Mouse (Mus musculus) intestine, postnatal 0 days (tissue): ENCODE measurements around the gene Ost4. TPM values are rescaled to one million over a fixed set of nuclear protein-coding genes. Genes with fewer than 3 reads are reported as not detected.
"Not testable (repeated sequence)": the region's sequence is repeated elsewhere in the genome, so short reads cannot be mapped to it uniquely, and the experiment has no call there.

Source experiments
- ATAC-seq: fragments of 200-750 bp; cut with Nextera tagmentation; 2 replicates; pipeline ENCODE4 v1.8.0; 2017; ENCODE audit warnings: mild to moderate bottlenecking, moderate TSS enrichment, moderate library complexity
- H3K27ac ChIP-seq: fragments of 300-500 bp; sonication (generic); 2 replicates; pipeline ENCODE4 v1.5.1; 2014; ENCODE audit warnings: mild to moderate bottlenecking, low read depth, low read length, moderate library complexity
- H3K27me3 ChIP-seq: fragments of 300-500 bp; sonication (generic); replicated peaks from 2 replicates; pipeline ENCODE4 v1.6.1; 2014; ENCODE audit warnings: low read length, mixed read lengths; ENCODE audit not compliant: control insufficient read depth, insufficient read depth
- H3K36me3 ChIP-seq: fragments of 300-500 bp; sonication (generic); 2 replicates; pipeline ENCODE4 v1.6.1; 2014; ENCODE audit warnings: mild to moderate bottlenecking, moderate library complexity; ENCODE audit not compliant: control insufficient read depth, insufficient read depth
- H3K4me1 ChIP-seq: fragments of 300-500 bp; sonication (generic); replicated peaks from 2 replicates; pipeline ENCODE4 v1.6.1; 2014; ENCODE audit warnings: antibody characterized with exemption, low read length, mixed read lengths; ENCODE audit not compliant: control insufficient read depth, insufficient read depth
- H3K4me2 ChIP-seq: fragments of 300-500 bp; sonication (generic); replicated peaks from 2 replicates; pipeline ENCODE4 v1.6.1; 2014; ENCODE audit warnings: low read depth, mild to moderate bottlenecking, moderate library complexity
- H3K4me3 ChIP-seq: fragments of 300-500 bp; sonication (generic); 2 replicates; pipeline ENCODE4 v1.5.1; 2014; ENCODE audit warnings: low read depth, low read length
- H3K9ac ChIP-seq: fragments of 300-500 bp; sonication (generic); 2 replicates; pipeline ENCODE4 v1.6.1; 2014; ENCODE audit warnings: mild to moderate bottlenecking, low read depth, low read length
- H3K9me3 ChIP-seq: fragments of 300-500 bp; sonication (generic); 2 replicates; pipeline ENCODE4 v1.6.1; 2016; ENCODE audit warnings: mixed run types; ENCODE audit not compliant: control insufficient read depth
- CTCF ChIP-seq: sonication (generic); IDR thresholded peaks from 2 replicates; pipeline ENCODE4 v1.5.1; 2016; ENCODE audit warnings: low read depth, mild to moderate bottlenecking, control low read depth, antibody characterized with exemption, moderate library complexity
- WGBS: fragments of 180-500 bp; shearing (Covaris S2); extraction: QIAGEN DNeasy Blood & Tissue Kit; methylation state at CpG from one replicate; pipeline ENCODE4 v1.1.7; 2014; 5-methylcytosine and 5-hydroxymethylcytosine counted together
- polyA plus RNA-seq: library from polyadenylated mRNA; unstranded; fragments of >200 nt; fragmentation: Nextera tagmentation; extraction: Ambion mirVana; gene quantifications from 2 replicates; pipeline ENCODE4 v1.2.1, GENCODE M21; 2015

Gene Ost4
- polyA plus RNA-seq, 1 experiment from 2014 or later = 495 TPM

- Histone ChIP-seq H3K4me3 (peak overlapping the region; percentile 62), H3K27me3 (no peaks in the 10 kb centered on the region), H3K27ac (peak overlapping the region; percentile 91), H3K4me2 (peak overlapping the region; percentile 91), H3K4me1 (no peaks in the 10 kb centered on the region), H3K9ac (0 out of 2 replicates have a peak overlapping the region, but pooled peaks have one; percentile 68), H3K9me3 (no peaks in the 10 kb centered on the region), H3K36me3 (peaks cover 7% of the 10 kb centered on the region; the same call in 1 of the 2 replicates)
- WGBS = 26% methylated on average over 5 of the region's 5 CpGs
- ATAC-seq = no peak
- no peak for TF ChIP-seq CTCF
These were observed 20.9 kb downstream of the Ost4 start for GRCm38 (mm10) chr5:30886731-30887130.

DNA sequence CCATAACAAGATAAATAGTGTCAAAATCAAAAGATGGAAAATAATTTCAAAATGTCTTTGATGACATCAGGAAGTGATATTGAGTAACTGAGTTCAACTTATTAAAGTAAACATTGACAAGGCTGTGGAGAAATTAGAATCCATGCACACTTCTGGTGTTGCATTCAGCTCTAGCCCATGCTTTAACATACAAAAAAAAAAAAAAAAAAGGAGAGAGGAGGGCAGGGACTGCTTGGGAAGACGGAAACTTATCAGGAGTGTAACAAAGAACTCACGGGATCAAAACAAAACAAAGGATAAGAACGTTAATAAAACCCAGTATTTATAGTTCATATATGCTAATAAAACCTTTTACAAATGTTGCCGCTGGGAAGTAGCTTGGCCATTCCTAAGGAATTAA, 21.4 kb downstream of the Ost4 start:
- Histone ChIP-seq H3K4me1 (no peaks in the 10 kb centered on the region), H3K27me3 (no peaks in the 10 kb centered on the region), H3K4me2 (peak overlapping the region; percentile 91; the same call in 1 of the 2 replicates), H3K27ac (no peak overlapping the region), H3K36me3 (peaks cover 4% of the 10 kb centered on the region; the same call in 1 of the 2 replicates), H3K9me3 (no peaks in the 10 kb centered on the region), H3K4me3 (no peak overlapping the region), H3K9ac (no peak overlapping the region)
- ATAC-seq = no peak
- 34% methylated on average over 4 of the region's 4 CpGs for WGBS
- TF ChIP-seq CTCF = no peak

DNA sequence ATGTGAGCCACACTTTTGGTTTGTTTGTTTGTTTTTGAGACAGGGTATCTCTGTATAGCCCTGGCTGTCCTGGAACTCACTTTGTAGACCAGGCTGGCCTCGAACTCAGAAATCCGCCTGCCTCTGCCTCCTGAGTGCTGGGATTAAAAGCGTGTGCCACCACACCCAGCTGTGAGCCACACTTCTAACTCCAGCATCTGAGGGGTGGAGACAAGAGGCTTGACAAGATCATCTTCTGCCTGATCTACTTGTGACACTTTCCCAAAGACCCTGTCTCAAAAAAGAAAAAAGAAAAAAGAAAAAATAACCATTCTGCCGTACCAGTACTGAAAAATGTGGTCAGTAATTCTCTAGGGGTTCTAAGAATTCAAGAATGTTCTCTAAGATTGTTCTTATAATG, 25.7 kb downstream of the Ost4 start:
- H3K27ac ChIP-seq, H3K27me3 ChIP-seq, H3K9me3 ChIP-seq, H3K4me1 ChIP-seq, H3K4me2 ChIP-seq, H3K4me3 ChIP-seq, H3K9ac ChIP-seq, ATAC-seq: not testable (repeated sequence)
- peaks cover 13% of the 10 kb centered on the region for H3K36me3 ChIP-seq
- 90% methylated on average over 4 of the region's 4 CpGs for WGBS

DNA sequence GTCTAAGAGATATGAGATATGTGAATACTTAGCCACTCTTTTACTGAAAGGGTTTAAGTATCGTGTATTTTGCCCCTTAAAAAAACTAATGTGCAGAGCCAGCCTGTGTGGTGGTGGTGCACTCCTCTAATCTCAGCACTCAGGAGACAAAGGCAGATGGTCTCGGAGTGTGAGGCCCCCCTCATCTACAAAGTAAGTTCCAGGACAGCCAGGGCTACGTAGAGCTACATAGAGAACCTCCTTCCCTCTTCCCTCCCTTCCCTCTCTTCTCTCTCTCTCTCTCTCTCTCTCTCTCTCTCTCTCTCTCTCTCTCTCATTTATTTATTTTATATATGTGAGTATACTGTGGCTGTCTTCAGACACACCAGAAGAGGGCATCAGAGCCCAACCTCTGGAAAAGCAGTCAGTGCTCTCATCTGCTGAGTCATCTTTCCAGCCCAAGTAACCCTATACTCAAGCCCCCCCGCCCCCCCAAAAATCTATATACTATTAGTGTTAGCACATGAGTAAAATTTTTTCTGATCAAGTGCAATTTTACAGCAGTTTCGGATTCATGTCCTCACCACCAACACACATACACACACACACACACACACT, 28.1 kb downstream of the Ost4 start:
- H3K36me3 ChIP-seq = peaks cover 37% of the 10 kb centered on the region
- no peak overlapping the region for H3K9ac ChIP-seq
- H3K27ac ChIP-seq = no peak overlapping the region
- no peaks in the 10 kb centered on the region for H3K9me3 ChIP-seq
- WGBS = 71% methylated on average over 5 of the region's 5 CpGs
- no peaks in the 10 kb centered on the region for H3K4me1 ChIP-seq
- no peak for ATAC-seq
- H3K27me3 ChIP-seq = no peaks in the 10 kb centered on the region
- no peak overlapping the region for H3K4me3 ChIP-seq
- no peak overlapping the region for H3K4me2 ChIP-seq
- peak; percentile 44 for TF ChIP-seq CTCF

DNA sequence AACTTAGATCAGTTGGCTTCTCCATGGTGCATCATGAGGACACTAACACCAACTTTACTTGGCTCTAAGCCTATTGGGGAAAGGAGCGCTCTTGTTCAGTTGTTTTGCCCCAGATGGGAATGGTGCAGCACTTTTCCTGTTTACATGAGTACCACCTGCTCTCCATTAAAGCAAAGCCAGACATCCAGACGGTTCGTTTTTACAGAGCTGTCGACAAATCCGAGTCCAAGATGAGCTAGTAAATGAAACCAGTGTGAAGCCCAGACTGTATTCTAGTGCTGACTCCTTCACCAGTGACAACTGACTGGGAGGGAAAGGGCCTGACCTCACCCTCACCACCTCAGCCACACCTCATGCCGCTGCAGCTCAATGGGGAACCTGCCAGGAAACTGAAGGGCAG, 29.0 kb downstream of the Ost4 start:
- no peak overlapping the region for H3K9ac ChIP-seq
- no peaks in the 10 kb centered on the region for H3K9me3 ChIP-seq
- H3K27me3 ChIP-seq = no peaks in the 10 kb centered on the region
- H3K4me1 ChIP-seq = no peaks in the 10 kb centered on the region
- no peak overlapping the region for H3K4me2 ChIP-seq
- WGBS = 45% methylated on average over 6 of the region's 6 CpGs
- no peak overlapping the region for H3K27ac ChIP-seq
- H3K36me3 ChIP-seq = peaks cover 45% of the 10 kb centered on the region
- no peak overlapping the region for H3K4me3 ChIP-seq
- TF ChIP-seq CTCF = no peak
- no peak for ATAC-seq

- Histone ChIP-seq H3K4me3 (no peak overlapping the region), H3K9ac (no peak overlapping the region), H3K27me3 (no peaks in the 10 kb centered on the region), H3K4me2 (no peak overlapping the region), H3K9me3 (no peaks in the 10 kb centered on the region), H3K4me1 (no peaks in the 10 kb centered on the region), H3K27ac (no peak overlapping the region), H3K36me3 (peaks cover 70% of the 10 kb centered on the region)
- WGBS = 90% methylated on average over 7 of the region's 7 CpGs
- ATAC-seq = no peak
- no peak for TF ChIP-seq CTCF
These were observed 33.2 kb downstream of the Ost4 start for GRCm38 (mm10) chr5:30874365-30874764.

DNA sequence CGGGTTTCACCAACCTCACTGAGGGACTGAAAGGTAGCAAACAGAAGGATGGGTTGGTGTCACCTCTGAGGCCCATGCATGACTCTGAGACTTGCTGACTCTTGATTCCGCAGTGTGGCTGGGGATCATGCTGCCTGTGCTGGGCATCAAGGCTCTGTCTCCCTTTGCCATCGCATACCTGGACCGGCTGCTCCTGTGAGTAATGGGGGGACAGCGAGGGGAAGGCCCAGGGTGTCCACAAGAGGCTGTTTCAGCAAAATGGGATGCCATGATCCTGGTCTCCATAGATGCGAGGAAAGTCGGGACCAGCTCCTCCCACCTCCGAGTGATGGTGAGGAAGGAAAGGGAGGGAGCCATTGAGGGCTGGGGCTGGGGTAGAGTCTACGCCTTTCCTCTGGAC, 35.0 kb downstream of the Ost4 start:
- Histone ChIP-seq H3K4me3 (no peak overlapping the region), H3K9ac (no peak overlapping the region), H3K27me3 (no peaks in the 10 kb centered on the region), H3K4me1 (no peaks in the 10 kb centered on the region), H3K4me2 (no peak overlapping the region), H3K36me3 (peaks cover 64% of the 10 kb centered on the region), H3K27ac (no peak overlapping the region), H3K9me3 (no peaks in the 10 kb centered on the region)
- no peak for ATAC-seq
- WGBS = 92% methylated on average over 9 of the region's 9 CpGs
- no peak for TF ChIP-seq CTCF
